Mouse (Mus musculus): ENCODE results near the gene Slc45a3.

Slc45a3 gene

DNA sequence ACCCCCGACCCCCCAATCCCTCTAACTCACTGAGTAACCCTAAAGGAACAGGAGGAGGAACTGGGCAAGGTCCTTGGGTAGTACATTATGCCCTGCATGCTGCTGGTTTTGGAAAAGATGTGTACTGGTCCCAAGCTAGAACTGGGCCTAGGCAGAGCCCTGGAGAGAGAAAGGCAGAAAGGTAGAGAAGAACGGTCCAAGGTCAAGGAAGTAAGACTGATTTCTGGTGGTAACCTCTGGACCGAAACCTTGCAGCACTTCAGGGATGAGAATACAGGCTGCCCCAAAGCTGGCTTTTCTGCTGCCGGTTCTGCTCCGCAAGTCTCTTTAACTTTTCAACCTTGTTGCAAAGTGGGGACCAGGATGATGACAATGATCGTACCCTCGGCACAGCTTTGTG is 1.8 kb downstream of the Slc45a3 start:
- no peak for DNase-seq (ENCODE audit: low read depth)

DNA sequence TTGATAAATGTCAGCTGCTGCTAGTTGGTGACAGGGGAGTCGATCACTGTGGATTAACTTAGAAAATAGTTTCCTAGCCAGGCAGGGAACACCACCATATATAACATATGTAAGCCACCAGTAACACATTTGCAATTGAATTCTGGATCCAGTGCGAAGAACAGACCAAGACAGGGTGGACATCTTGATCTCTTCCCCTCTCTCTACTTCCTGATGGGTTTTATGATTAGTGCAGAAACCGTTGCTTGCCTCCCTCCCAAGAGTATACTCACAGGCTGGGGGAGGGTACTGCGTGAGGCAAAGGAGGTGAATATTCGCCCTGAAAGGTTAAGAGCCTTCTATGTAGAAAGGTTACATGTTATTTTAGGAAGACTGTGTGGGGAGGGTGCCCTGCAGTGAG is 3.1 kb downstream of the Slc45a3 start:
- no peak for DNase-seq (ENCODE audit: low read depth)

- no peak for DNase-seq (ENCODE audit: low read depth)
Measured at GRCm38 (mm10) chr1:131967336-131967735, 4.6 kb downstream of the Slc45a3 start.

DNA sequence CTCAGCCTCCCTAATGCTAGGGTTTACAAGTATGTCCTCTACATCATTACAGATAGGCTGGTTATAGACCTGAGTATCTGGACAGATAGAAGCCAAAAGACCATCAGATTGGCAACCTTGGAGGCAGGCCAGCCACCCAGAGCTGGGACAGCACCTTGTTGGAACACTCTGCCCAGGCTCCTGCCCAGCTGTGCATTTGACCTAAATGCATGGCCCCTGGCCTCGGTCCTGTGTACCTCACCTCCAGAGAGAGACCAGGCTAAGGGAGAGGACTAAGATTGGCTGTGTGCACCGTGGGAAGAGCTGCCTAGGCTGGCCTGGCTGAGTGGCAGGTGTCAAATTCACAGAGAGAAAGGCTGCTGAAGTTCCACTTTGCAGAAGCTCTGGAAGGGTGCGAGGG is 5.8 kb downstream of the Slc45a3 start:
- DNase-seq (ENCODE audit: low read depth) = no peak

DNA sequence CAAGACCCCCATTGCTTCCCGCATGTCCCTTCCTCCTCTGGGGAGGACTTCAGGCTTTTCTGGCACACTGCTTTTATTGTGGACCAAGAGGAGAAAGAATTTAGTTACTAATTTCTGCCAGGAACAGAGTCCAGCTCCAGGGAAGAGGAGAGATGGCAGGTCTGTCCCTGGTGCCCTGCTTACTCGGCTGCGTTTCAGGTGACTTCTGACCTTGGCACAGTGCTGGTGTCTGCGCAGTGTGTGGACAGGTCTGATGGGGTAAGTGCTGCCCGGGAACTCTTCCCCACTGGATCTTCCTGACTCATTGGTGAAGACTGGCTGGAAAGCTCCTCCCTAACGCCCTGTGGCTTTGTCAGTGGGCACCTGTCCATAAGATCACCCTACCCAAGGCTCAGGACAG is 6.2 kb downstream of the Slc45a3 start:
- no peak for DNase-seq (ENCODE audit: low read depth)

DNA sequence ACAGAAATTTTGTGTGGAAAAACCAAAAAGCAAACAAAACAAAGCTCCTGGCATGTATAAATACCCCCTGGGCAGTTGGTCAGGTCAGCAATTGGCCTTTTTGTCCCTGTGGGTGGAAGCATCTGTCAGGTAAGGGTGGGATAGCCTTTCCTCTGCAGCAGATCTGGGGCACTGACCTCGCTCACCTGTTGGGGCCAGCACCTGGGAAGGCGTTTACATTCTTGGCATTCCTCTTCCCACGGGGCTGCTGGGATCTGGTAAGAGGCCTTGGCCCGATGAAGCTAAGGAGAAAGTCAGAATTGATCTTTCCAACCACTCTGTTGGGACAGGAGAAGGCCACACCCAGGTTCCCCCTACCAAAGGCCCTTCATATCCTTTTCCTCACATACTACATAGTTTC is 7.1 kb downstream of the Slc45a3 start:
- no peak for DNase-seq (ENCODE audit: low read depth)

DNA sequence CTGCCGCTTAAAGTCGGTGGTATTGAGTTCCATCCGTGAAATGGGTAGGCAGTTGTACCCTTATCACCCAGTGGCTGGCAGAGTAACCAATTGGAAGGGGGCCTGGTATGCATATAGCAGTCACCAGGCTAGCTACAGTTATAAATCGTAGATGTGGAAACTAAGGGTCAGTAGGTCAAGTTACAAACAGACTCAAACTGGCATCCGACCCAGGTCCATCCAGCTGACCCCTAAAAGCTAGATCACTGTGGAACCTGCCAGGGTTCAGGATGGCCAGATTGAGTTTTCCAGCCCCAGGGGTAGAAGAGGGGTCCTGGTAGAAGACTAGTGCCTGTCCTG is 7.5 kb downstream of the Slc45a3 start:
- DNase-seq (ENCODE audit: low read depth) = no peak

GRCm38 (mm10) chr1:131970661-131971520 is 8.1 kb downstream of the Slc45a3 start:
- no peak for DNase-seq (ENCODE audit: low read depth)

DNA sequence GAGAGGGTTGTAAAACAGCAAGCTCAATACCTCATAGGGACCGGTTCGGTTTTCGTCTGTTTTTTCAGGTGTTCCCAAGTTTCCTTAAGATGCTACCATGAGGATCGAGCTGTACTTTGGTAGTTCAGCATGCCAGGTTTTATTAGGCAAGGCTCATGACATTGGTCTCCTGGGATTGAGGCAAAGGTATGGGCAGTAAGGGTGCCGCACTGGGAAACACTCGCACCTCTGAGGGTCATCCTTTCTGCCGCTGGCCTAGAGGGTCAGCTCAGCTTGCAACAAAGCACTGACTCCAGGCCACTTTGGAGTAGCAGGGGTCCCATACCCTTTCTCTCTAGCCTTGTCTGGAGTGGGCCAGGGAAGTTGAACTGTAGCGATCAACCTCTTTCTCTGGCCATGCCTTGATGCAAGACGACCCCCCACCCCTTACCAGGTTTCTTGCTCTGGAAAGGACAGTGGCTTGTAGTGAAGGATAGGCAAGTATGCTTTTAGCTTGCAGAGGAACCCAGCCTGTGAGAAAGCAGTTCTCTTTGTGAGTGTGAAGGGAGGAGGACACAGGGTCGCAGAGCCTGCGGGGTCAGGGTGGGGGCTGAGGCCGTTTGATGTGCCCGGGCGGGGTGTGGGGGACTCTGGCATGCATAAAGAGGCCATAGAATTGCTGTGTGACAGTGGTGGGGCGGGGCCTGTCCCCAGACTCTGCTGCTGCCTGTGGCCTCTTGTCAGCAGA is 9.2 kb downstream of the Slc45a3 start:
- no peak for DNase-seq (ENCODE audit: low read depth)

DNA sequence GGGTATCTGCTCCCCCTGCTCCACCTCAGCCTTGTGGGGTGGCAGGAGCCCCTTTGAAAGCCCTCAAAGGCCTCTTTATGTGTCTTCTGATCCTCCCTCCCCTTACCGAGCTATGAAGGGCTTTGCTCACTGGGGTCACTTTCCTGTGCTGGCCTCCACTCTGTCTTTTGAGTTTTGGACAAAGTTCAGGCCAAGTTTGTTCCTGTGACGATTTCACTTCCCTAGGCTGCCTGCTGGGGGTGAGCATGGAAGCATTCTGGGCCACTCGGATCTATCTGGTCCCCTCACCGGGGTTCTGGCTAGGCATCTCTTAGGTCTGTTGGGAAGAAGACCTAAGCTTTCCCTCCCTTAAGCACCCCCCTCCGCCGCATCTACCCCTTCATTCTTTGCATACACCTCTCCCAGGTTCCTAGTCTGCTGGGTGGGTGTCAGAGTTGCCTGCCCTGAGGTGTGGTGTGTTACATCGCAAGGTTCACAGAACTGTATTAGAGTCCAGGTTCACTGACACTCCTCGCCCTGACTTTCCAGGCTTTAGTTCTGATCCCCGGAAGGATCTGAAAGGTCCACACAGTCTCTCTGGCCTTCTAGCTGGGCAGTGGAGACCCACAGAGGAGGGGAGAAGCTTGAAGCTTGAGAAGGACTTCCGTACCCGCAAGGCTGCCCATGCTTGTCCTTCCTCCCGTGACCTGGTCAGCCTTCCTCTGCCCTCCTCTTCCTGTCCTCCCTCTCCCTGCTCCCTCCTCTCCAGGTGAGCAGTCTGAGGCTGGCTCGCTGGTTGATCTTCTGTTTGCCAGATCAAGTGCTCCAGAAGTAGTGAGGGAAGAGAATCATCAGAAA is 9.9 kb downstream of the Slc45a3 start:
- no peak for DNase-seq (ENCODE audit: low read depth)

DNA sequence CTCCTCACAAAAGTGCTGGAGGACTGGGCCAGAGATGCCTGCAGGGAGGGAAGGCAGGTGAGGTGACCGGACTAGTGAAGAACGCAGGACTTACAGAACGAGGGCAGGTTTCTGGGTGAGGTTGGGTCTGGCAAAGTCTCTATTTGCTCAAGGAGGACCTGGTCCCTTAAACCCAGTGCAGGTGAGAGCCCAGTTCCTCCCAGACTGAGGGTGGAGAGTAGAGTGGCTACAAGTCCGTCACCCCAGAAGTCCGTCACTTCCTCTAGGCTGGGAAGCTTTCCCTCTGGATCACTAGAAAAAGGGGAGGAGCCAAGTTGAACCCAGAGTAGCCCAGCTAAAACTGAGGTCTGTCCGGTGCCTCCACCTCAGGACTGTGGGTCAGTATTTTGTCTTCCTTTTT is 11.2 kb downstream of the Slc45a3 start:
- DNase-seq (ENCODE audit: low read depth) = no peak

- no peak for DNase-seq (ENCODE audit: low read depth)
Measured at GRCm38 (mm10) chr1:131976886-131977285, 14.1 kb downstream of the Slc45a3 start.

- DNase-seq (ENCODE audit: low read depth) = no peak
Measured at GRCm38 (mm10) chr1:131980471-131980870, 17.7 kb downstream of the Slc45a3 start.

DNA sequence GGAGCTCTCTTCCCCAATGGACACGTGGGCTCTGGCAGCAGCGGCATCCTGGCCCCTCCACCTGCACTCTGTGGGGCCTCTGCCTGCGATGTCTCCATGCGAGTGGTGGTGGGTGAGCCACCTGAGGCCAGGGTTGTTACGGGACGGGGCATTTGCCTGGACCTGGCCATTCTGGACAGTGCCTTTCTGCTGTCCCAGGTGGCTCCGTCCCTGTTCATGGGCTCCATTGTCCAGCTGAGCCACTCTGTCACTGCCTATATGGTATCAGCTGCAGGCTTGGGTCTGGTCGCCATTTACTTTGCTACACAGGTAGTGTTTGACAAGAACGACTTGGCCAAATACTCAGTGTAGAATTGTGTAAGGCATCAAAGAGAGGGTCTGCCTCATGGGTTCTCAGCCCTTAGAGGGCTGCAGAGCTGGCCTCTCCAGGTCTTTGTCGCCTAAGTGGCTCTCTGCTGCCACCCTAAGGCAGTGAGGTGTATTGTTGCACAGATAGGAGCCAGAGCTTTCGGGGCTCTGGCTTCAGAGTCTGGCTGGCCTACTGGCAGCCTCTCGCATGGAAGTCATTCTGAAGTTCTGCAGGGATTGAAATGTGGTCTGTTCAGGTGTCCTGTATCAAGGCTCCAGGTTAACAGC is 18.7 kb downstream of the Slc45a3 start:
- DNase-seq (ENCODE audit: low read depth) = peak; percentile 78

DNA sequence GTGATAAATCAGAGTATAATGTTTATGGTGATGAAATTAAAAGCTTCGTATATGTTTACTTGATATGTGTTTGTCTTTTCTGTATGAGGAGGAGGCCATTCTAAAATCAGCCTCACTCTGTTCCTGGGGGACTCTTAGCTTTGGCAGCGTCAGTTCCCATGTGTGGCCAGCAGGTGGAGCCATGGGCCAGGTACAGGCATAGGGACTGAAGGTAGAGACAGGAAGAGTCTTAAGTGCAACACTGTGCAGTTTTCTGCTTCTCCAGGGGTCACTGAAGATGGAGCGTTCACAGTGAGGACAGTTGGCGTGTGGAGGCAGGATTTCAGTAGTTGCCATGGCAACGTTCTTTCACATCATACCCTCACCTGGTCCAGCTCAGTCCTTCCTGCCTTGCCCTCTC is 20.1 kb downstream of the Slc45a3 start:
- DNase-seq (ENCODE audit: low read depth) = peak; percentile 76

GRCm38 (mm10) chr1:131983806-131984205 is 21.0 kb downstream of the Slc45a3 start:
- no peak for DNase-seq (ENCODE audit: low read depth)

GRCm38 (mm10) chr1:131987432-131987831 is 24.7 kb downstream of the Slc45a3 start:
- DNase-seq (ENCODE audit: low read depth) = no peak

DNA sequence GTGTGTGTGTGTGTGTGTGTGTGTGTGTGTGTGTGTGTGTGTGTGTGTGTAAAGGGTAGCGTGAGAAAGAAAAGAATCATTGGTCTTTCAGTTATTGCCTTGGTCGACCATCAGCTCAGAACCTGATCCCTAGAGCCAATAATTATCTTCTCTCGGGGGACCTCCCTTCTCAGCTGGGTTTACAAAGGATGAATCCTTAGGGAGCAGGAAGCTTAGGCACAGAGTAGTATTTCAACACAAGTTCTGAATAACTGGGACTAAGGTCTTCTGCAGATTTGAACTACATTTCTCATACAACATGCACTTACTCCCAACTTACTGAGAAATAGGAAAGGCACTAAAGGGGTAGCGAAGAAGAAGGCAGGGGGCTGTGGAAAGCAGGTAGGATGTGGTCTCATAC is 26.7 kb downstream of the Slc45a3 start:
- no peak for DNase-seq (ENCODE audit: low read depth)

DNA sequence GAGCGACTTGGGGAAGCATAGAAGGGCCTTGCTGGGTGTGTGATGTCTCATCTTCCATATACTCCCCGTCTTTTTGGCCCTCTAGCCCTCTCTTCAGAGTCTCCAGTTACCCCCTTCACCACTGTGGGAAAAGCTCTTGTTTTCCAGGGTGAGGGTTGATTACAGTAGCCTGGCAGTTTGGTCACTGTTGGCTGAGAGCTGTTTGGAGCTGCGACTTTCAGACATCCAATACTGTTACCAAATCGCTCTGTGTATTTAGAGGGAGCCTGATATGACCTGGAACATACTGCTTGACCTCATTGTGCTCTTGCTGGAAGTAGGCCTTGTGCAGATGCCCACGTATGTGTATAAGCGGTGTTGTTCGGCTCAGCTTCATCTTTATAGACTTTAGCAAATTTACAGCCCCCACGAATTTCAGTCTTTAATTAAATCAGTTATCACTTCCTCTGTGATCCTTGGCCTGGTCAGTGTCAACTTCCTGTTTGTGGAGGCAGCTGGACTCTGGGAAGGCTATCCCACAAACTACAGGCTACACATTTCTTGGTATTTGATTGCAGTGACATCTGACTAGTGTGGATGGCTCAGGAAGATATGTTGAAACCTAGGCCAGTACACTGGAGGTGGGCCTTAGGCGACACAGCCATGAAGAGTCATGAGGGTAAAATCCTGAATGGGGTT is 27.5 kb downstream of the Slc45a3 start:
- DNase-seq (ENCODE audit: low read depth) = no peak

GRCm38 (mm10) chr1:131992561-131993001 is 29.8 kb downstream of the Slc45a3 start:
- peak; percentile 22 for DNase-seq (ENCODE audit: low read depth)
